Comparison of ENCODE assay signal across 18 mouse cellular contexts in genomic region chr1:180775317-180775716, GRCm38 (mm10). TPM values are rescaled to one million over a fixed set of nuclear protein-coding genes. Genes with fewer than 3 reads are reported as not detected.
A peak's percentile ranks its signal among the peaks of the same experiment; 100 is the strongest.
DNase-seq lines count a peak whose midpoint lies in the region; ATAC-seq lines count a peak whose summit lies in the region.
"Had no signal": no experiment of that assay in that cellular context is flagged by ENCODE, and none has a peak within 500 bp of the region (broad histone marks: within the 10 kb centered on the region; RNA-seq: fewer than 3 reads in every experiment).

No protein-coding gene starts in this region.

- ATAC-seq in CD4-positive, CD25-positive, alpha-beta regulatory T cell, adult 4 months: no peak
- ATAC-seq in heart, embryonic 15.5 days (replicated peaks; ENCODE audit: insufficient number of reproducible peaks, insufficient read depth, low FRiP score, low read depth): no peak
- ATAC-seq: hindbrain, embryonic 16.5 days; intestine, postnatal 0 days; liver, embryonic 12.5 days had no signal

- no peaks in the 10 kb centered on the region for H3K27me3 ChIP-seq in heart, embryonic 15.5 days
- H3K27me3 ChIP-seq: CH12.LX; kidney, embryonic 15.5 days; limb, embryonic 12.5 days had no signal

- no peak overlapping the region for H3K4me2 ChIP-seq in heart, embryonic 15.5 days
- H3K4me2 ChIP-seq: forebrain, embryonic 12.5 days; kidney, embryonic 15.5 days; limb, embryonic 12.5 days; liver, embryonic 12.5 days had no signal

- 77% methylated on average over 10 of the region's 10 CpGs for WGBS in heart, embryonic 15.5 days

- no peaks in the 10 kb centered on the region for H3K36me3 ChIP-seq in heart, embryonic 15.5 days
- H3K36me3 ChIP-seq: forebrain, embryonic 12.5 days; kidney, embryonic 15.5 days; limb, embryonic 12.5 days; liver, embryonic 12.5 days had no signal

- peaks cover 35% of the 10 kb centered on the region for H3K4me1 ChIP-seq in heart, embryonic 15.5 days (replicated peaks)

- peak overlapping the region; percentile 25; the same call in 1 of the 2 replicates for H3K9ac ChIP-seq in heart, embryonic 15.5 days
- H3K9ac ChIP-seq: forebrain, embryonic 12.5 days; limb, embryonic 12.5 days; liver, embryonic 12.5 days had no signal

- H3K9me3 ChIP-seq in heart, embryonic 15.5 days (replicated peaks): no peaks in the 10 kb centered on the region
- H3K9me3 ChIP-seq: kidney, embryonic 15.5 days had no signal

- peak; percentile 39 for DNase-seq in CD4-positive, CD25-positive, alpha-beta regulatory T cell, adult 2 months (ENCODE audit: low read depth, low spot score)
- no peak for DNase-seq in heart, postnatal 25 days (ENCODE audit: low spot score)
- DNase-seq in ES-CJ7 (ENCODE audit: low read depth, low spot score): peak; percentile 71
- peak; percentile 59 for DNase-seq in naive thymus-derived CD4-positive, alpha-beta T cell, adult 2 months (ENCODE audit: low read depth)
- DNase-seq in kidney, postnatal 10 days: no peak
- no peak for DNase-seq in frontal cortex, postnatal 14 days (ENCODE audit: low spot score in 2 of 2)
- DNase-seq: adrenal gland, postnatal 10 days; cerebellum, adult 11 months; lung, adult 2 months had no signal

- peak overlapping the region; percentile 27; the same call in 1 of the 2 replicates for H3K27ac ChIP-seq in heart, embryonic 15.5 days
- H3K27ac ChIP-seq: limb, embryonic 12.5 days; liver, embryonic 12.5 days had no signal

- H3K4me3 ChIP-seq in heart, embryonic 15.5 days: no peak overlapping the region
- H3K4me3 ChIP-seq: forebrain, embryonic 12.5 days; kidney, embryonic 15.5 days; limb, embryonic 12.5 days; liver, embryonic 12.5 days had no signal

- intact Hi-C loops in heart, postnatal 25 days (cut with DNase I): loop anchor here (5.0 kb wide), 1 partner anchor 77 kb away; the partner anchor contains the start of gene Sde2

RNA-seq across cellular contexts. Expression of gene H3f3a, which starts 38.4 kb away (rescaled TPM):
- polyA plus RNA-seq in CD4-positive, CD25-positive, alpha-beta regulatory T cell, adult 4 months (2017; shearing (Covaris generic)): 100 to 1,000 TPM; 579 to 648 TPM
- polyA plus RNA-seq in heart, embryonic 15.5 days (2015; fragmentation: Nextera tagmentation; extraction: Ambion mirVana): 1,560 and 1,618 TPM in 2 replicates
- 100 to 1,000 TPM; 494 to 517 TPM for total RNA-seq in heart, postnatal 25 days (2021)

RNA-seq across cellular contexts. Expression of gene Acbd3, which starts 49.5 kb away (rescaled TPM):
- 10 to 100 TPM; 11.2 to 16.1 TPM for polyA plus RNA-seq in CD4-positive, CD25-positive, alpha-beta regulatory T cell, adult 4 months (2017; shearing (Covaris generic))
- 16.9 and 20.0 TPM in 2 replicates for polyA plus RNA-seq in heart, embryonic 15.5 days (2015; fragmentation: Nextera tagmentation; extraction: Ambion mirVana)
- 10 to 100 TPM; 22.6 to 24.8 TPM for total RNA-seq in heart, postnatal 25 days (2021)

Comparison
In these comparisons a context has a peak if more than half of its experiments do, and no peak if none do; other contexts are left out.
1. DNase-seq: peak in CD4-positive, CD25-positive, alpha-beta regulatory T cell, adult 2 months (single experiment), ES-CJ7 (single experiment) and naive thymus-derived CD4-positive, alpha-beta T cell, adult 2 months (single experiment); none in heart, postnatal 25 days (single experiment), kidney, postnatal 10 days (single experiment) and frontal cortex, postnatal 14 days (0 of 2).